Mouse (Mus musculus): ENCODE measurements at regions not wholly inside any gene's neighbourhood (a gene's known extent, or its start where the extent isn't known, plus 50 kb on each side); places are given as distances from the start of the nearest gene placed in this dataset.

GRCm38 (mm10) chr2:12866543-12866942, 57.3 kb upstream of the Pter start:
- Histone ChIP-seq H3K36me3 (no peaks in the 10 kb centered on the region), H3K4me3 (no peak overlapping the region), H3K4me2 (replicated peaks) (no peak overlapping the region), H3K27me3 (no peaks in the 10 kb centered on the region), H3K9ac (replicated peaks) (no peak overlapping the region), H3K4me1 (no peaks in the 10 kb centered on the region), H3K9me3 (no peaks in the 10 kb centered on the region), H3K27ac (replicated peaks) (no peak overlapping the region)
- no peak for ATAC-seq (ENCODE audit: low FRiP score, low read depth)

- no peak for ATAC-seq (ENCODE audit: low FRiP score, low read depth)
- WGBS = 81% methylated on average over 3 of the region's 3 CpGs
- H3K36me3 ChIP-seq = no peaks in the 10 kb centered on the region
Measured at GRCm38 (mm10) chr2:12868772-12869171, 55.1 kb upstream of the Pter start.

More at GRCm38 (mm10) chr2:12868772-12869171, 55.1 kb upstream of the Pter start:
- Histone ChIP-seq H3K4me3 (no peak overlapping the region), H3K4me1 (no peaks in the 10 kb centered on the region), H3K27me3 (no peaks in the 10 kb centered on the region), H3K9ac (replicated peaks) (no peak overlapping the region), H3K4me2 (replicated peaks) (no peak overlapping the region), H3K9me3 (no peaks in the 10 kb centered on the region), H3K27ac (replicated peaks) (no peak overlapping the region)

All from midbrain, embryonic 12.5 days (tissue).